Mouse (Mus musculus) lung, postnatal 0 days (tissue): ENCODE measurements around the gene Igfbp6.

Source experiments
- CTCF ChIP-seq: IDR thresholded peaks from 2 replicates; pipeline ENCODE4 v1.5.1; 2016; ENCODE audit warnings: antibody characterized with exemption, mild to moderate bottlenecking
- EP300 ChIP-seq: IDR thresholded peaks from 2 replicates; pipeline ENCODE4 v1.6.1; 2016; ENCODE audit warnings: antibody characterized with exemption, mild to moderate bottlenecking, control low read depth

- TF ChIP-seq EP300: no peak
- no peak for TF ChIP-seq CTCF
Observed at GRCm38 (mm10) chr15:102135522-102136128, 8.5 kb upstream of the Igfbp6 start.
